Mouse (Mus musculus): Measurements from ENCODE around the gene Ywhah. TPM values are rescaled to one million over a fixed set of nuclear protein-coding genes. Genes with fewer than 3 reads are reported as not detected.
A peak's percentile ranks its signal among the peaks of the same experiment; 100 is the strongest.
"Not testable (repeated sequence)": the region's sequence is repeated elsewhere in the genome, so short reads cannot be mapped to it uniquely, and the experiment has no call there.

The Ywhah gene
- polyA plus RNA-seq, 1 experiment, result 17.6 TPM

DNA sequence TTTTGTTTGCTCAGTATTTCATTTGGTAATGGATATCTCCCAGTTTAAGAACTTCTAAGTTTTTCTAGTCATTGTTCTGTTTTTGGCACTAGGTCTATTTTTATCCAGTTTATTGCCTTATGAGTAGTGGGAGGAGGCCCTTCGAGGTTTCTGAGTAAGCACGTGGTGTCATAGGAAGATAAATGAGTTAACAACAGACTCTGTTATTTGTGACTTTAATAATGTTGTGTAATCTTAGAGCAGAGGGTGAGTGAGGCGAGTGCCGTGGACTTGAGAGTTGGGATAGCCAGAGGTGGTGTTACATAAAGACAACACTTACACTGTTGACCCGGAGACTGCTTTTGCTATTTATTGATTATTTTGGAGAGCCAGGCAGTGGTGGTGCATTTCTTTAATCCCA is 5.9 kb downstream of the Ywhah start:
- Histone ChIP-seq H3K9me3 (ENCODE audit: control insufficient read depth, low read length) (no peaks in the 10 kb centered on the region), H3K4me1 (ENCODE audit: control insufficient read depth) (peaks cover 47% of the 10 kb centered on the region), H3K36me3 (ENCODE audit: control insufficient read depth) (peaks cover 94% of the 10 kb centered on the region), H3K27me3 (ENCODE audit: control insufficient read depth) (no peaks in the 10 kb centered on the region), H3K4me3 (replicated peaks) (no peak overlapping the region)
- TF ChIP-seq GATA1 (IDR thresholded peaks at IDR 0.05; ENCODE audit: low read length), result no peak
- TF ChIP-seq TAL1 (IDR thresholded peaks at IDR 0.05; ENCODE audit: low read length), result no peak

DNA sequence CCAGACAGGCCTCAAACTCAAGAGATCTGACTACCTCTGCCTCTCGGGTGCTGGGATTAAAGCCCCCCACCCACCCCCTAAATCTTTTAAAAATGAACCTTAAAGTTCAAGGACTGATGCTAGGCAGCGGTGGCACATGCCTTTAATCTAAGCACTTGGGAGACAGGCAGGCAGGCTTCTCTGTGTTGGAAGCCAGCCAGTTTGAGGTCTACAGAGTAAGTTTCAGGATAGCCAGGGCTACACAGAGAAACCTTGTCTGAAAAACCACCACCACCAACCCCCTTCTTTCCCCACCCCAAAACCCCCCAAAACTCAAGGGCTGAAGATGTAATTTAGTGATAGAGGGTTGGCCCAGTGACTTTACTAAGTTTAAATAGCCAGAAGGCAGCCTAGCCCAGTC is 10.0 kb downstream of the Ywhah start:
- TF ChIP-seq TAL1 (IDR thresholded peaks at IDR 0.05; ENCODE audit: low read length), result no peak
- no peak for TF ChIP-seq GATA1 (IDR thresholded peaks at IDR 0.05; ENCODE audit: low read length)
- H3K9me3 ChIP-seq (ENCODE audit: control insufficient read depth, low read length), result no peaks in the 10 kb centered on the region
- no peak overlapping the region for H3K4me3 ChIP-seq (replicated peaks)
- H3K36me3 ChIP-seq (ENCODE audit: control insufficient read depth), result peaks cover 67% of the 10 kb centered on the region
- no peaks in the 10 kb centered on the region for H3K27me3 ChIP-seq (ENCODE audit: control insufficient read depth)
- peaks cover 33% of the 10 kb centered on the region for H3K4me1 ChIP-seq (ENCODE audit: control insufficient read depth)

DNA sequence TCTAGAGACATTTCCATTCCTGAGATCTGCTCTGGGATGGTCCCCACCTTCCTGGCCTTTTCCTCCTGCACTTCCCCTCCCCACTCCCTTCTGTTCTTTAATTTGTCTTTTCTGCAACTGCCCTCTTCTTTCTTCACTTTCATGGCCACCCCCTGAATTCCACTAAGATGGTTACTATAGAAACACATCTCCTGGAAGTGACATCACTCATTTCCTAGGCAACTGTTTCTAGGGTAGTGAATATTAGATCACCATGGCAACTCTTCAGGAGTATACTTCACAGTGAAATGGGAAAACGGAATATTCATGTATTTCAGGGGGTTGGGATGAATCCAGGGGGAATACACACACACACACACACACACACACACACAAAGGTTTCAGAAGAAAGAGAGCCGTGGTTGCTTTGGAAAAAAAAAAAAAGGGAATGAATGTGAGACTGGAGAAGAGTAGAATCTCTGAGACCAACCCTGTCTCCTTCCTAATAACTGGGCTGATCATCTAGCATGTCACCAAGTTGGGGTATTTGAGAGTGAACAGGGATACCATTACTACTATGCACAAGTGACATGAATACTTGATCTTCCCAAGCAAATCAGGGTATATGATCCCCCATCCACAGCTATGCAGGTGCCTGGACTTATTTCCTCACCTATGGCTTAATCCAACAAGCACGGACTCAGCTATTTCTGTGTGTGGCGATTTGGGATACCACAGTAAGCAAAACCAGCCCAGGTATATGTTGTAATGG is 12.0 kb downstream of the Ywhah start:
- Histone ChIP-seq H3K4me1 (ENCODE audit: control insufficient read depth) (peaks cover 36% of the 10 kb centered on the region), H3K27me3 (ENCODE audit: control insufficient read depth) (no peaks in the 10 kb centered on the region), H3K9me3 (ENCODE audit: control insufficient read depth, low read length) (no peaks in the 10 kb centered on the region), H3K4me3 (replicated peaks) (no peak overlapping the region), H3K36me3 (ENCODE audit: control insufficient read depth) (peaks cover 47% of the 10 kb centered on the region)
- TF ChIP-seq TAL1 (IDR thresholded peaks at IDR 0.05; ENCODE audit: low read length) (no peak), GATA1 (IDR thresholded peaks at IDR 0.05; ENCODE audit: low read length) (no peak)

DNA sequence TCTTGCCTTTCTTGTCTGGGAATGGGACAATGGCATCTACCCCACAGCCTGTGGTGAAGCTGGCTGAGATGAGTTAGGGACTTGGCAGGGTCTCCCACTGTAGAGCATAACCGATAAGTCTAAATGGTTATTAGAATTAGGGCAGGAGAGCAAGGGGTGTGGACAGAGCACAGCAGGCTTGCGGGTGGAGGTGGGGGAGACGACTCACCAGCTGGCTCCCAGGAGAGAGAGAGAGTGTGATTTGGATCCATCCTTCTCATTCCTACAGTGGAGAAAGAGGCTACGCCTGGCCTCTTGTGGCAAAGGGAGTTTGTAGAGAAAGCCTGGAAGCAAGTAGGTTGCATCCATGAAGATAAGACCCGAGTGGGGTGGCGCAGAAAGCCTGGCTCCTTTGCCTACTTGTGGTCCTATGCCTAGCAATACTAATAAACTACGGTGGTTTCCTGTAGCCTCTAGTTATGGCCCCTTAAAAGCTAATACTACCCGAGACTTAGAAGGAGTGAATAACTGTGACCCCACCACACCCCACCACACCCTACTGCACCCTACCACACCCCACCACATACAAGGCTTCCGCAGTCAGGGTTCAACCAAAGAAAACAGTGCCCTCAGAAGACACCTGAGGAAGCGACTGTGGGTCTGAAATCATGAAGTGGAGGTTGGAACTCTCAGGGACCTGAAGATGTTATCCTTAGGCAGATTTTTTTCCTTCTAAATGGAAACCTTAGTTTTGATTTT is 13.6 kb downstream of the Ywhah start:
- TF ChIP-seq GATA1 (IDR thresholded peaks at IDR 0.05; ENCODE audit: low read length) (no peak), TAL1 (IDR thresholded peaks at IDR 0.05; ENCODE audit: low read length) (no peak)
- Histone ChIP-seq H3K36me3 (ENCODE audit: control insufficient read depth) (peaks cover 31% of the 10 kb centered on the region), H3K4me3 (replicated peaks) (peak overlapping the region; percentile 43), H3K27me3 (ENCODE audit: control insufficient read depth) (no peaks in the 10 kb centered on the region), H3K9me3 (ENCODE audit: control insufficient read depth, low read length) (no peaks in the 10 kb centered on the region), H3K4me1 (ENCODE audit: control insufficient read depth) (peaks cover 36% of the 10 kb centered on the region)

DNA sequence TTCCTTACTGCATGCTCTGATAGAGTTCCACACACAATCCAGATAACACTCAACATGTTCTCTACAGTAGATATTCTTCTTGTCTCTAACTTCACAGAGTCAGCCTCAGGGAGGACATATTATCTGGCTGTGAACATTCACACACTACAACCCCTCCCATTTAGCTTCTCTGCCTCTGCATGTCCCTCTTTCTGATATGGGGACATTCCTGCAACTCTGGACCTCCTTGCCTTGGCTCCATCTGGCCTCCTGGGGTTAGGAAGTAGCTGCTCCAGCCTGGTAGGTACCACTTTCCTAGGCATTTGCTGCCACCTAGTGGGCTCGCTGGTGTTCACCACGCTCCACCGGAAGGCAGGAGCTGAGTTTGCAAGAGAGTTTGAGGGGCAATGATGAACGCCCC is 14.5 kb downstream of the Ywhah start:
- Histone ChIP-seq H3K27me3 (ENCODE audit: control insufficient read depth) (no peaks in the 10 kb centered on the region), H3K4me3 (replicated peaks) (no peak overlapping the region), H3K4me1 (ENCODE audit: control insufficient read depth) (peaks cover 36% of the 10 kb centered on the region), H3K36me3 (ENCODE audit: control insufficient read depth) (peaks cover 24% of the 10 kb centered on the region), H3K9me3 (ENCODE audit: control insufficient read depth, low read length) (no peaks in the 10 kb centered on the region)
- TF ChIP-seq TAL1 (IDR thresholded peaks at IDR 0.05; ENCODE audit: low read length), result peak; percentile 39; the same call in 2 of the 3 replicates
- TF ChIP-seq GATA1 (IDR thresholded peaks at IDR 0.05; ENCODE audit: low read length), result no peak

DNA sequence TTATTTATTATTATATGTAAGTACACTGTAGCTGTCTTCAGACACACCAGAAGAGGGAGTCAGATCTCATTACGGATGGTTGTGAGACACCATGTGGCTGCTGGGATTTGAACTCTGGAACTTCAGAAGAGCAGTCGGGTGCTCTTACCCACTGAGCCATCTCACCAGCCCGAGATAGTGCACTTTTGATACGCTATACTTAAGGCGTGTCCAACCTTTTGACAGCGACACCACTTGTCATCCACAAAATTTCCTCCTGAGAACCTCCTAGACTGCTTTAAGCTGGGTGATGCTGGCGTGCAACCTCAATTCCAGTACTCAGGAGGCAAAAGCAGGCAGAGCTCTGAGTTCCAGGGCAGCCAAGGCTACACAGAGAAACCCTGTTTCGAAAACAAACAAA is 15.0 kb downstream of the Ywhah start:
- Histone ChIP-seq H3K36me3 (ENCODE audit: control insufficient read depth) (peaks cover 19% of the 10 kb centered on the region), H3K4me3 (replicated peaks) (peak overlapping the region; percentile 2), H3K4me1 (ENCODE audit: control insufficient read depth) (peaks cover 36% of the 10 kb centered on the region)
- H3K27me3 ChIP-seq (ENCODE audit: control insufficient read depth); H3K9me3 ChIP-seq (ENCODE audit: control insufficient read depth, low read length): not testable (repeated sequence)

DNA sequence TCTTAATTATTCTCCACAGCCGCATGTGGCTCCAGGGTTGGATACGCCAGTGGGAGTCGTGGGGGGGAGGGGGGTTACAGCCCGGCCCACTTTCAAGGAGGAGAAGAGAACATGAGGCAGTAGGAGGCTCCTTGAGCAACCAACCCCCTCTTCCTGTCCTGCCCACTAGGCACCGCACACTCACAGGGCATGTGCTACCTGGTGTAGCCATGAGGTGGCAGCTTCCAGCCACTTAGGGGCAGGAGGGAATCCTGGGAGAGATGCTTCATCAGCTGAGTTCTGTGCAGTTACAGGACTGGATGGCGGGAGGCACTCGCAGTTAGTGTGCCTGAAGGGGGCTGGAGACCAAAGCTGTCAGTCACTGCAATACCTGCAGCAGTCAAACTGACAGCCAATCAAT is 15.5 kb downstream of the Ywhah start:
- peak overlapping the region; percentile 7 for H3K4me3 ChIP-seq (replicated peaks)
- TF ChIP-seq GATA1 (IDR thresholded peaks at IDR 0.05; ENCODE audit: low read length) (no peak), TAL1 (IDR thresholded peaks at IDR 0.05; ENCODE audit: low read length) (no peak)

DNA sequence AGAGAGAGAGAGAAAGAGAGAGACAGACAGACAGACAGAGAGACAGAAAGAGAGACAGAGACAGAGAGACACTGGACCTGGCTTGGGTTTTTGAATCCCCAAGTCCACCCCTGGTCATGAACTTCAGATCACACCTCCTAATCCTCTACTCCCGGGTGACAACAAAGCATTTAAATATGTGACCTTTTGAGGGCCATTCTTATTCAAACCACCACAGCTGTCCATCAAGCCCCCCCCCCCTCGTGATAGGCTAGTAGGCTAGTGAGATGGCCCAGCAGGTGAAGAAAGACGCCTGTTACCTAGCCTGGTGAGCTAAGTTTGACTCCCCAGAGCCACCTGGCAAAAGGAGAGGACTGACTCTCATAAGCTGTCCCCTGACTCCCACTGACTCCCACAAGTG is 16.3 kb downstream of the Ywhah start:
- Histone ChIP-seq H3K4me1 (ENCODE audit: control insufficient read depth) (peaks cover 41% of the 10 kb centered on the region), H3K9me3 (ENCODE audit: control insufficient read depth, low read length) (no peaks in the 10 kb centered on the region), H3K27me3 (ENCODE audit: control insufficient read depth) (no peaks in the 10 kb centered on the region), H3K4me3 (replicated peaks) (no peak overlapping the region), H3K36me3 (ENCODE audit: control insufficient read depth) (peaks cover 6% of the 10 kb centered on the region)
- TF ChIP-seq TAL1 (IDR thresholded peaks at IDR 0.05; ENCODE audit: low read length), result no peak

More for the DNA sequence above, 15.5 kb downstream of the Ywhah start:
- no peaks in the 10 kb centered on the region for H3K27me3 ChIP-seq (ENCODE audit: control insufficient read depth)
- no peaks in the 10 kb centered on the region for H3K9me3 ChIP-seq (ENCODE audit: control insufficient read depth, low read length)
- peaks cover 14% of the 10 kb centered on the region for H3K36me3 ChIP-seq (ENCODE audit: control insufficient read depth)
- peaks cover 36% of the 10 kb centered on the region for H3K4me1 ChIP-seq (ENCODE audit: control insufficient read depth)

DNA sequence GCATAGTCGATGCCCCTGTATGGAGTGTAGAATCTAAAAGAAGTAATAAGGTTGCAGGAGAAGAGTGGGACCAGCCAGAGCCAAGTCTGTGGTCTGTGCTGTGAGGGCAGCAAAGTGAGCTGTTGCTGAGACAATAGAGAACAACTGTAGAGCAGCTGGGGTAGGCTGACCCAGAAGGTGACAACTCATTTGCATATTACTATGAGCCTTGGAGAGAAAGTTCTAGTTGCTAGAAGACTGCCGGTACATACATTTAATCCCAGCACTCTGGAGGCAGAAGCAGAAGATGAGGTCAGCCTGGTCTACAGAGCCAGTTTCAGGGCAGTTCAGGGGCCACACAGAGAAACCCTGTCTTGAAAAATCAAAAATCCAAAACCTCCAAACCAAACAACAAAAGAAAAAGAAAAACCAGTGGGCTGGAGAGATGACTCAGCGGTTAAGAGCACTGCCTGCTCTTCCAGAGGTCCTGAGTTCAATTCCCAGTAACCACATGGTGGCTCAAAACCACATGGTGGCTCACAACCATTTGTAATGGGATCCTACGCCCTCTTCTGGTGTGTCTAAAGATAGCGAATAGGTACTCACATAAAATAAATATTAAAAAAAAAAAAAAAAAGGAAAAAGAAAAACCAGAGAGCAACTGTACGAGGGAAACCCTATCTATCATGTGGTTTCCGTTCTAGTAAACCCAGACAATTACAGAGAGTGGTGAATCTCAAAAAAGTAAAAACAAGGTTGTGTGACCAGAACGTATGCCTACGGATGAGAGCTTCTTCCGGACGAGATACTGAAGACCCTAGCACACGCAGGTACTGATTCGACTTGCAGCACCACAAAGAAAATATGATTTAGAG is 20.3 kb downstream of the Ywhah start:
- Histone ChIP-seq H3K9me3 (ENCODE audit: control insufficient read depth, low read length) (no peaks in the 10 kb centered on the region), H3K4me1 (ENCODE audit: control insufficient read depth) (peaks cover 13% of the 10 kb centered on the region), H3K36me3 (ENCODE audit: control insufficient read depth) (no peaks in the 10 kb centered on the region), H3K27me3 (ENCODE audit: control insufficient read depth) (no peaks in the 10 kb centered on the region), H3K4me3 (replicated peaks) (no peak overlapping the region)
- TF ChIP-seq TAL1 (IDR thresholded peaks at IDR 0.05; ENCODE audit: low read length) (no peak), GATA1 (IDR thresholded peaks at IDR 0.05; ENCODE audit: low read length) (no peak)

Measured in erythroblast, embryonic 14.5 days (primary cell).